Mouse (Mus musculus) central nervous system, embryonic 18 days (tissue): ENCODE results near the gene Snrnp200. TPM values are rescaled to one million over a fixed set of nuclear protein-coding genes. Genes with fewer than 3 reads are reported as not detected.

Source experiments
- polyA plus RNA-seq: library from polyadenylated mRNA; depleted of rRNA; stranded (reverse); fragments of >200 nt; gene quantifications from 2 replicates; pipeline ENCODE4 v1.2.3, GENCODE M21; 2012; rRNA removed

The Snrnp200 gene
- 74.8 and 77.0 TPM in 2 replicates for polyA plus RNA-seq

GRCm38 (mm10) chr2:127207547-127208451 lies at the start of gene Snrnp200, which contains the start of gene 1810024B03Rik:
Gene Snrnp200 (plus strand): TSS chr2:127208386.
Gene 1810024B03Rik (minus strand): TSS chr2:127208280.

GRCm38 (mm10) chr2:127247592-127248333 lies 39.6 kb downstream of the Snrnp200 start, which contains the start of the genes Ciao1 and Tmem127:
Gene Ciao1 (minus strand): TSS chr2:127247816.
Gene Tmem127 (plus strand): TSS chr2:127247908.

GRCm38 (mm10) chr2:127269491-127270299 lies 61.5 kb downstream of the Snrnp200 start, which contains the start of gene Stard7:
Gene Stard7 (plus strand): TSS chr2:127270218.

Other genes starting within 250 kb of the Snrnp200 start
- 10.4 and 11.2 TPM in 2 replicates for gene Ap4e1, start 199.7 kb upstream of the Snrnp200 start, polyA plus RNA-seq
- gene Blvra, start 137.7 kb upstream of the Snrnp200 start, polyA plus RNA-seq: 19.1 and 20.5 TPM in 2 replicates
- 10.7 and 12.8 TPM in 2 replicates for gene Ncaph, start 74.4 kb upstream of the Snrnp200 start, polyA plus RNA-seq
- 6.7 and 7.0 TPM in 2 replicates for gene Itpripl1, start 64.9 kb upstream of the Snrnp200 start, polyA plus RNA-seq
- gene 1810024B03Rik, start 106 bp upstream of the Snrnp200 start, polyA plus RNA-seq: 0.90 and 0.98 TPM in 2 replicates
- gene Ciao1, start 39.4 kb downstream of the Snrnp200 start, polyA plus RNA-seq: 62.8 and 64.7 TPM in 2 replicates
- 57.8 and 71.0 TPM in 2 replicates for gene Tmem127, start 39.5 kb downstream of the Snrnp200 start, polyA plus RNA-seq
- 106 and 109 TPM in 2 replicates for gene Stard7, start 61.8 kb downstream of the Snrnp200 start, polyA plus RNA-seq
- 9.7 and 10.0 TPM in 2 replicates for gene Dusp2, start 127.8 kb downstream of the Snrnp200 start, polyA plus RNA-seq
- 0.03 TPM in 1 of 2 replicates, not detected in the other for gene Astl, start 130.3 kb downstream of the Snrnp200 start, polyA plus RNA-seq
- gene Adra2b, start 154.8 kb downstream of the Snrnp200 start, polyA plus RNA-seq: 0.40 TPM in 2 replicates
- gene Gpat2, start 216.8 kb downstream of the Snrnp200 start, polyA plus RNA-seq: 0.13 and 0.16 TPM in 2 replicates
- gene Fahd2a, start 236.2 kb downstream of the Snrnp200 start, polyA plus RNA-seq: 23.8 and 24.5 TPM in 2 replicates